Mouse (Mus musculus) embryonic facial prominence, embryonic 12.5 days (tissue): Measurements from ENCODE around the gene Vps26c. TPM values are rescaled to one million over a fixed set of nuclear protein-coding genes. Genes with fewer than 3 reads are reported as not detected.

Source experiments
- ATAC-seq: fragments of 200-750 bp; cut with Nextera tagmentation; 2 replicates; pipeline ENCODE4 v1.8.0; 2017; ENCODE audit not compliant: insufficient number of reproducible peaks, insufficient read depth, low FRiP score, low TSS enrichment
- H3K27ac ChIP-seq: fragments of 300-500 bp; sonication (generic); 2 replicates; pipeline ENCODE4 v1.5.1; 2016; ENCODE audit warnings: mild to moderate bottlenecking
- H3K27me3 ChIP-seq: fragments of 300-500 bp; sonication (generic); 2 replicates; pipeline ENCODE4 v1.6.1; 2016; ENCODE audit warnings: mild to moderate bottlenecking, moderate library complexity
- H3K36me3 ChIP-seq: fragments of 300-500 bp; sonication (generic); 2 replicates; pipeline ENCODE4 v1.6.1; 2016; ENCODE audit warnings: mild to moderate bottlenecking
- H3K4me1 ChIP-seq: fragments of 300-500 bp; sonication (generic); 2 replicates; pipeline ENCODE4 v1.6.1; 2016
- H3K4me2 ChIP-seq: fragments of 300-500 bp; sonication (generic); replicated peaks from 2 replicates; pipeline ENCODE4 v1.6.1; 2016; ENCODE audit warnings: mild to moderate bottlenecking, moderate library complexity
- H3K4me3 ChIP-seq: fragments of 300-500 bp; sonication (generic); 2 replicates; pipeline ENCODE4 v1.5.1; 2016; ENCODE audit warnings: mild to moderate bottlenecking
- H3K9ac ChIP-seq: fragments of 300-500 bp; sonication (generic); 2 replicates; pipeline ENCODE4 v1.6.1; 2016; ENCODE audit warnings: mild to moderate bottlenecking, moderate library complexity
- H3K9me3 ChIP-seq: fragments of 300-500 bp; sonication (generic); 2 replicates; pipeline ENCODE4 v1.6.1; 2016; ENCODE audit warnings: mild to moderate bottlenecking, moderate library complexity
- WGBS: fragments of 180-500 bp; shearing (Covaris S2); methylation state at CpG from one replicate; pipeline ENCODE4 v1.1.7; 2016; 5-methylcytosine and 5-hydroxymethylcytosine counted together
- polyA plus RNA-seq: library from polyadenylated mRNA; unstranded; fragments of >200 nt; fragmentation: Nextera tagmentation; extraction: Ambion mirVana; gene quantifications from 2 replicates; pipeline ENCODE4 v1.2.1, GENCODE M21; 2016

Gene Vps26c
- polyA plus RNA-seq, 1 experiment from 2014 or later, result 51.8 TPM

- H3K4me2 ChIP-seq, result no peak overlapping the region
- 82% methylated on average over 8 of the region's 8 CpGs for WGBS
- H3K4me3 ChIP-seq, result no peak overlapping the region
These were observed 16.3 kb upstream of the Vps26c start for GRCm38 (mm10) chr16:94542898-94543297.

GRCm38 (mm10) chr16:94540140-94540539, 13.5 kb upstream of the Vps26c start:
- Histone ChIP-seq H3K27me3 (no peaks in the 10 kb centered on the region), H3K9ac (no peak overlapping the region), H3K36me3 (no peaks in the 10 kb centered on the region), H3K4me1 (peaks cover 8% of the 10 kb centered on the region; the same call in 1 of the 2 replicates), H3K9me3 (no peaks in the 10 kb centered on the region), H3K4me3 (no peak overlapping the region), H3K4me2 (no peak overlapping the region), H3K27ac (no peak overlapping the region)
- ATAC-seq, result no peak
- WGBS, result 96% methylated on average over 9 of the region's 9 CpGs

More at GRCm38 (mm10) chr16:94542898-94543297, 16.3 kb upstream of the Vps26c start:
- no peaks in the 10 kb centered on the region for H3K36me3 ChIP-seq
- H3K4me1 ChIP-seq, result no peaks in the 10 kb centered on the region
- no peaks in the 10 kb centered on the region for H3K27me3 ChIP-seq
- no peak overlapping the region for H3K27ac ChIP-seq
- no peaks in the 10 kb centered on the region for H3K9me3 ChIP-seq
- no peak overlapping the region for H3K9ac ChIP-seq
- no peak for ATAC-seq

- H3K4me2 ChIP-seq, result no peak overlapping the region
- no peak for ATAC-seq
- H3K9me3 ChIP-seq, result no peaks in the 10 kb centered on the region
- no peaks in the 10 kb centered on the region for H3K36me3 ChIP-seq
- WGBS, result 60% methylated on average over 9 of the region's 9 CpGs
- no peak overlapping the region for H3K27ac ChIP-seq
- H3K4me3 ChIP-seq, result no peak overlapping the region
- no peaks in the 10 kb centered on the region for H3K27me3 ChIP-seq
- H3K4me1 ChIP-seq, result peaks cover 8% of the 10 kb centered on the region; the same call in 1 of the 2 replicates
- H3K9ac ChIP-seq, result no peak overlapping the region
These were observed 10.5 kb upstream of the Vps26c start for GRCm38 (mm10) chr16:94537159-94537527.

- Histone ChIP-seq H3K4me2 (no peak overlapping the region), H3K27me3 (no peaks in the 10 kb centered on the region), H3K9me3 (no peaks in the 10 kb centered on the region), H3K36me3 (no peaks in the 10 kb centered on the region), H3K4me1 (peaks cover 8% of the 10 kb centered on the region; the same call in 1 of the 2 replicates), H3K4me3 (no peak overlapping the region), H3K27ac (no peak overlapping the region), H3K9ac (no peak overlapping the region)
- 55% methylated on average over 7 of the region's 7 CpGs for WGBS
- no peak for ATAC-seq
These were observed 10.0 kb upstream of the Vps26c start for GRCm38 (mm10) chr16:94536417-94537158.

GRCm38 (mm10) chr16:94535716-94536115, 9.1 kb upstream of the Vps26c start:
- WGBS, result 84% methylated on average over 5 of the region's 5 CpGs
- H3K27ac ChIP-seq, result no peak overlapping the region
- no peaks in the 10 kb centered on the region for H3K36me3 ChIP-seq
- H3K4me1 ChIP-seq, result peaks cover 8% of the 10 kb centered on the region; the same call in 1 of the 2 replicates
- no peak overlapping the region for H3K9ac ChIP-seq
- H3K9me3 ChIP-seq, result no peaks in the 10 kb centered on the region
- H3K4me3 ChIP-seq, result no peak overlapping the region
- ATAC-seq, result no peak
- H3K27me3 ChIP-seq, result no peaks in the 10 kb centered on the region
- H3K4me2 ChIP-seq, result no peak overlapping the region

- Histone ChIP-seq H3K4me3 (no peak overlapping the region), H3K4me2 (no peak overlapping the region), H3K27ac (no peak overlapping the region), H3K27me3 (no peaks in the 10 kb centered on the region), H3K9me3 (no peaks in the 10 kb centered on the region), H3K36me3 (no peaks in the 10 kb centered on the region), H3K4me1 (peaks cover 8% of the 10 kb centered on the region; the same call in 1 of the 2 replicates), H3K9ac (no peak overlapping the region)
- 75% methylated on average over 6 of the region's 6 CpGs for WGBS
- ATAC-seq, result no peak
These were observed 7.0 kb upstream of the Vps26c start for GRCm38 (mm10) chr16:94533679-94534078.

- WGBS, result 78% methylated on average over 4 of the region's 4 CpGs
These were observed 4.6 kb upstream of the Vps26c start for GRCm38 (mm10) chr16:94531268-94531667.

GRCm38 (mm10) chr16:94527546-94527945, 916 bp upstream of the Vps26c start:
- peak overlapping the region; percentile 81 for H3K4me3 ChIP-seq
- WGBS, result 63% methylated on average over 3 of the region's 3 CpGs
- no peak for ATAC-seq
- peak overlapping the region; percentile 61 for H3K4me2 ChIP-seq
- H3K36me3 ChIP-seq, result no peaks in the 10 kb centered on the region
- H3K27me3 ChIP-seq, result no peaks in the 10 kb centered on the region
- H3K9ac ChIP-seq, result peak overlapping the region; percentile 79; the same call in 1 of the 2 replicates
- no peaks in the 10 kb centered on the region for H3K9me3 ChIP-seq
- peaks cover 22% of the 10 kb centered on the region for H3K4me1 ChIP-seq
- peak overlapping the region; percentile 94 for H3K27ac ChIP-seq

More at GRCm38 (mm10) chr16:94531268-94531667, 4.6 kb upstream of the Vps26c start:
- no peak overlapping the region for H3K4me3 ChIP-seq
- no peaks in the 10 kb centered on the region for H3K27me3 ChIP-seq
- no peak overlapping the region for H3K27ac ChIP-seq
- no peaks in the 10 kb centered on the region for H3K9me3 ChIP-seq
- no peak for ATAC-seq
- H3K36me3 ChIP-seq, result no peaks in the 10 kb centered on the region
- H3K4me1 ChIP-seq, result peaks cover 8% of the 10 kb centered on the region; the same call in 1 of the 2 replicates
- H3K9ac ChIP-seq, result no peak overlapping the region
- no peak overlapping the region for H3K4me2 ChIP-seq

GRCm38 (mm10) chr16:94527152-94527534, 513 bp upstream of the Vps26c start:
- peak overlapping the region; percentile 81 for H3K4me3 ChIP-seq
- WGBS, result 10% methylated on average over 13 of the region's 13 CpGs
- H3K27ac ChIP-seq, result peak overlapping the region; percentile 94

GRCm38 (mm10) chr16:94525955-94526343, 681 bp downstream of the Vps26c start:
- ATAC-seq, result peak; percentile 68
- H3K27ac ChIP-seq, result peak overlapping the region; percentile 94
- WGBS, result under 1% methylated on average over 24 of the region's 24 CpGs
- H3K4me3 ChIP-seq, result peak overlapping the region; percentile 81
- H3K9me3 ChIP-seq, result no peaks in the 10 kb centered on the region
- H3K4me1 ChIP-seq, result peaks cover 22% of the 10 kb centered on the region
- peak overlapping the region; percentile 68 for H3K4me2 ChIP-seq
- H3K36me3 ChIP-seq, result no peaks in the 10 kb centered on the region
- peak overlapping the region; percentile 79 for H3K9ac ChIP-seq
- H3K27me3 ChIP-seq, result no peaks in the 10 kb centered on the region

More at GRCm38 (mm10) chr16:94527152-94527534, 513 bp upstream of the Vps26c start:
- no peaks in the 10 kb centered on the region for H3K27me3 ChIP-seq
- H3K9me3 ChIP-seq, result no peaks in the 10 kb centered on the region
- H3K9ac ChIP-seq, result peak overlapping the region; percentile 79
- no peaks in the 10 kb centered on the region for H3K36me3 ChIP-seq
- H3K4me1 ChIP-seq, result peaks cover 22% of the 10 kb centered on the region
- peak overlapping the region; percentile 61 for H3K4me2 ChIP-seq
- ATAC-seq, result no peak

- Histone ChIP-seq H3K27me3 (no peaks in the 10 kb centered on the region), H3K36me3 (no peaks in the 10 kb centered on the region), H3K9ac (no peak overlapping the region), H3K4me2 (no peak overlapping the region), H3K4me1 (peaks cover 22% of the 10 kb centered on the region), H3K27ac (no peak overlapping the region), H3K4me3 (no peak overlapping the region), H3K9me3 (no peaks in the 10 kb centered on the region)
- WGBS, result 72% methylated on average over 9 of the region's 9 CpGs
- no peak for ATAC-seq
These were observed 1.9 kb downstream of the Vps26c start for GRCm38 (mm10) chr16:94524691-94525090.
